Mouse (Mus musculus) A20 (cell line): ENCODE results near the gene Camk2g.

Source experiments
- DNase-seq: peaks from one replicate; pipeline ENCODE4 v3.0.0-alpha.2; 2011; ENCODE audit warnings: low read depth, low spot score

Camk2g gene

DNA sequence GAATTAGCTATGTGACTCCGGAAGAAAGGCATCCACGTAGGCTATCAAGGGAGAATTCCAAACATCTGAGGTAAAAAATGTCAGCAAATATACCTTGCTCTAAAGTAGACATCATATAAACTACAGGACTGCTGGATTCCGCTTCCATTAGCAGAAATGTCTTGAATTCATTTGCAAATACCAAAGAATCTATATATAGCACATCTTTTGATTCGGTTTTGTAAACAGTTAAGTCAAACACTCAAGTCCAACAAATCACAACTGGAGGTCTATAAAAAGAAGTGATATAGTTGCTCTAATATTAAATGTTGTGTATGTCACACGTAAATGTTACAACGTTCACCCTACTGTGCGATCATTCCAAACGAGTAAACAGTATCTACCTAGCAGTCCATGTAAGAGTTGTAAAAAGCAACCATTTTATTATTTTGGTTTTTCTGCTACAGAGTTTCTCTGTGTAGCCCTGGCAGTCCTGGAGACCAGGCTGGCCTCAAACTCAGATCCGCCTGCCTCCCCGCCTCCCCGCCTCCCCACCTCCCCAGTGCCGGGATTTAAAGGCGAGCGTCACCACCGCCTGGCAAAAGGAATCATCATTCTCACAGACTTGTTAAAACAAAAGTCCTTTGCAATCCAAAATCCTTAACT is 91.7 kb downstream of the Camk2g start:
- DNase-seq, result peak; percentile 42

GRCm38 (mm10) chr14:20701554-20701953 is 92.3 kb downstream of the Camk2g start:
- peak; percentile 49 for DNase-seq

DNA sequence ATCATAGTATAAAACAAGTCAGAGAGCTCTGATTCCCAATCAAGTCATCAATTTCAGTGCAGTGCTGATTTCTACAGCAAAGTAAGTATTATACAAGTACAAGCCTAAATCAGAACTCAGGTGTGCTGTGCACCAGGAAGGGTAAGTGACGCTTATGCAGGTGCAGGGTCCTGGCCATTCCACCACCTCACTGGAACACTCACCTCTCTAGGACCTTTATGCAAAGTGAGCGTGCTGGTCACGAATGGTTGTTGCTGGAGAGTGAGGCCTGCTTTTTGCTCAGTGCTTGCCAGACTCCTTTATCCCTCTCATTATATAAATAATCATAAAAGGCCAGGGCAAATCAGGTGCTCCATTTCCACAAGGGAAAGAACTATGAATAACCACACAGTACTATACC is 93.5 kb downstream of the Camk2g start:
- peak; percentile 27 for DNase-seq

GRCm38 (mm10) chr14:20698515-20698914 is 95.4 kb downstream of the Camk2g start:
- peak; percentile 11 for DNase-seq

DNA sequence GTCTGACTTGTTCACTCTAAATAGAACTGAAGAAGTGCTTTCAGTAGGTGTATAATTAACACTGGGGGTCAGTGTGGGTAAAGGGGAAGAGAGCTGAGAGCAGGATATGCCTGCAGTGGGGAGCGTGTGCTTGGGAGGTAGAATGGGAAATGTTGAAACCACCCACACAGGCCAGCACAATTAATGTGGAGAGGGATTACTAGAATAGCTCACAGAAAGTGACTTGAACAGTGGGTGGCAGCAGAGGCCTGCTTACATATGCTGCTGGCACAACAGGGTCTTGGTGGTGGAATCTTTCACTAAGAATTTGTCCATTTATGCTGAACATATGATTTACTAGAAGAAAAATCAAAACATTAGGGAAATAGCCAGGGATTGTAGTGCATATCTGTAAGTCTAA is 96.9 kb downstream of the Camk2g start:
- DNase-seq, result peak; percentile 72

GRCm38 (mm10) chr14:20695761-20696520 is 97.9 kb downstream of the Camk2g start:
- peak; percentile 21 for DNase-seq

- peak; percentile 92 for DNase-seq
These were observed 98.8 kb downstream of the Camk2g start, which contains the start of gene Fut11 for GRCm38 (mm10) chr14:20694884-20695760. TSS of gene Fut11 (plus strand) at chr14:20694968.

DNA sequence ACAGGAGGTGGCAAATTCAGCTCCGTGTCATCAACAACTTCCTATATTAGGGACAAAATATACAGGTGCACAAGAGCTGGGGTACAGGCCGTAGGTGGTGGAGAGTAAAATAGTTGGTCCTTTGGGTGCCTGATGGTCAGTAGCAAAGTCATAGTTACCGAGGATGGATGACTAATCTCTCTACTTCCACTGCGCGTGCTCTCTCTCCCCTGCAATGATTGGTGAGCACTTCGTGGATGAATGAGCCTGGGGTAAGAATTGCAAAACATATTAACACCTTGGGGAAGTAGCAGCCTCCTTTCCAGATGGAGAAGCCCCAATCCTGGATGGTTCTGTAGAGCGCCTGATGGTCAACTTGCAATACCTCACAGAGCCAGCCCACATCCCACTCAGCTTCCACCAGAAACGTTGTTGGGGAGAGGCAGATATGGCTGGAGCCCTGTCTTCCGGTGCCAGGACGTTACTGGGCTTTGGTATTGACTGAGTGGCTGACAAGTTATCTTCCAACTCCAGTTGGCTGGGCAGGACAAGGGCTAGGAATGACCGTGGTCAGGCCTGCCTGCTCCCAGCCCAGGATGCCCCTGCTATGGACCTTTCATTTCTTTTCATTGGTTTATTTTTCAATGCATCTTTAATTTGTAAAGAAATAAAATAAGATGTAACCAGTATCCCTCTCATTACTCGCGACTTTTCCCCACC is 99.6 kb downstream of the Camk2g start:
- DNase-seq, result no peak

- no peak for DNase-seq
These were observed 100.2 kb downstream of the Camk2g start for GRCm38 (mm10) chr14:20693589-20694101.

DNA sequence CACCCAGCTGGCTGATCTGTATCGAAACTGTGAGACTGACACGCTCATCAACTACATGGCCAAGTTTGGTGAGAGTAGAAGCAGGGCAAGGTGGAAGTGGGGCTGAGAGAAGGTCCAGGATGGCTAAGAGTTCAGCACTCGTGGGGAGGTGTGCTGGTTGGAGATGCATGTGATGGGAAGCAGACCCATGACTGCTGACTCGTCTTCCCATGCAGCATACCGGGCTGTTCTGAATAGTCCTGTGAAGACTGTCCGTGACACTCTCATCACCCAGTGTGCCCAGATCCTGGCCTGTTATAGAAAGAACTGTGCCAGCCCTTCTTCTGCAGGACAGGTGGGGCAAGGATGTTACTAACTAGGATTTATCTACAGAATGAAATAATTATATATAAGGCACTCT is 102.1 kb downstream of the Camk2g start:
- DNase-seq, result no peak

DNA sequence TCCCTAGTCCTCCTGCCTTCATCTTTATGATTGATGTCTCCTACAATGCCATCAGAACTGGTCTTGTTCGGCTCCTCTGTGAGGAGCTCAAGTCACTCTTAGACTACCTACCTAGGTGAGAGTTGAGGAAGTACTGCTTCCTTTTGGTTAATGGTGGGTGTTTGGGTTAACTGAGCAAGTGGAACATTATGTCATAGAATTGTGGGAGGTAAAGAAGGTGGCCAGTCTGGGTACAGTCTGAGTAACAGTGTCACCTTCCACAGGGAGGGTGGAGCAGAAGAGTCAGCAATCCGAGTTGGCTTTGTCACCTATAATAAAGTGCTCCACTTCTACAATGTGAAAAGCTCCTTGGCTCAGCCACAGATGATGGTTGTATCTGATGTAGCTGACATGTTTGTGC is 104.9 kb downstream of the Camk2g start:
- no peak for DNase-seq

DNA sequence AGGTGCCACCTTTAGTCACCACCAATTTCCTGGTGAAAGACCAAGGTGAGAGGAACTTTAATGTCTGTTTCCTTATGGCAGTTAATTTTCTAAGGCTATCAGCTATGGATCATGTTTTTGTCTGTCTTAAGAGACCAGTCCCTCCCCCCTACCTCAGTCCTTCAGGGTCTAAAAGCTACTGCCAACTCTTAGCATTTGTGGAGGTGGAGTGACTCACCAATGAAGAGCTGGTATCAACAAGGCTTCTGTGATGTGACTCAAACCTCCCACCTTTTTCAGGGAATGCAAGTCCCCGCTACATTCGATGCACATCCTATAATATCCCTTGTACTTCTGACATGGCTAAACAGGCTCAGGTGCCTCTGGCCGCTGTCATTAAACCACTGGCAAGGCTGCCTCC is 107.3 kb downstream of the Camk2g start:
- DNase-seq, result no peak
